In genomic region chr2:34915103-34915502, GRCm38 (mm10) we compare ENCODE assay signal across 12 mouse cellular contexts. TPM values are rescaled to one million over a fixed set of nuclear protein-coding genes. Genes with fewer than 3 reads are reported as not detected.
A peak's percentile ranks its signal among the peaks of the same experiment; 100 is the strongest.
DNase-seq lines count a peak whose midpoint lies in the region; ATAC-seq and TF ChIP-seq lines count a peak whose summit lies in the region.
"Had no signal": no experiment of that assay in that cellular context is flagged by ENCODE, and none has a peak within 500 bp of the region (broad histone marks: within the 10 kb centered on the region; RNA-seq: fewer than 3 reads in every experiment).

No protein-coding gene starts in this region.

- 32% methylated on average over 2 of the region's 2 CpGs for WGBS in heart, embryonic 12.5 days
- WGBS in heart, adult 2 months = 81% methylated on average over 2 of the region's 2 CpGs
- 65% methylated on average over 2 of the region's 2 CpGs for WGBS in kidney, embryonic 16.5 days
- WGBS in intestine, embryonic 16.5 days = 62% methylated on average over 2 of the region's 2 CpGs

- peaks cover 27% of the 10 kb centered on the region for H3K4me1 ChIP-seq in heart, embryonic 12.5 days (replicated peaks)
- peaks cover 1% of the 10 kb centered on the region; the same call in 1 of the 2 replicates for H3K4me1 ChIP-seq in heart, adult 2 months (ENCODE audit: control insufficient read depth, insufficient read depth, low read length)
- H3K4me1 ChIP-seq in kidney, embryonic 16.5 days (ENCODE audit: insufficient read depth, low read length) = peaks cover 20% of the 10 kb centered on the region
- peaks cover 1% of the 10 kb centered on the region for H3K4me1 ChIP-seq in ES-Bruce4 (ENCODE audit: control insufficient read depth, insufficient read depth, low read length)
- peaks cover 12% of the 10 kb centered on the region for H3K4me1 ChIP-seq in intestine, embryonic 16.5 days (ENCODE audit: control insufficient read depth, insufficient read depth, low read length)

- no peaks in the 10 kb centered on the region for H3K9me3 ChIP-seq in heart, embryonic 12.5 days (replicated peaks)
- H3K9me3 ChIP-seq in kidney, embryonic 16.5 days (ENCODE audit: low read length) = no peaks in the 10 kb centered on the region
- no peaks in the 10 kb centered on the region for H3K9me3 ChIP-seq in ES-Bruce4 (replicated peaks; ENCODE audit: control insufficient read depth, insufficient read depth, low read length, poor library complexity, severe bottlenecking)
- no peaks in the 10 kb centered on the region for H3K9me3 ChIP-seq in intestine, embryonic 16.5 days (ENCODE audit: control insufficient read depth, low read length)
- H3K9me3 ChIP-seq: midbrain, embryonic 15.5 days had no signal

- no peak overlapping the region for H3K9ac ChIP-seq in heart, embryonic 12.5 days
- no peak overlapping the region for H3K9ac ChIP-seq in heart, adult 2 months (ENCODE audit: low read depth, low read length)
- no peak overlapping the region for H3K9ac ChIP-seq in kidney, embryonic 16.5 days (replicated peaks; ENCODE audit: low read length)
- no peak overlapping the region for H3K9ac ChIP-seq in ES-Bruce4 (ENCODE audit: low read depth, poor library complexity, severe bottlenecking)
- no peak overlapping the region for H3K9ac ChIP-seq in intestine, embryonic 16.5 days (ENCODE audit: low read depth, low read length)

- TF ChIP-seq CTCF in heart, adult 2 months (IDR thresholded peaks at IDR 0.05) = no peak
- no peak for TF ChIP-seq CTCF in ES-Bruce4 (IDR thresholded peaks at IDR 0.05; ENCODE audit: low read depth, low read length)

- H3K4me2 ChIP-seq in heart, embryonic 12.5 days = peak overlapping the region; percentile 97
- no peak overlapping the region for H3K4me2 ChIP-seq in kidney, embryonic 16.5 days (replicated peaks; ENCODE audit: low read depth, low read length)
- H3K4me2 ChIP-seq in intestine, embryonic 16.5 days (ENCODE audit: low read depth, low read length) = no peak overlapping the region

- H3K27me3 ChIP-seq in heart, embryonic 12.5 days (replicated peaks) = peaks cover 28% of the 10 kb centered on the region
- no peaks in the 10 kb centered on the region for H3K27me3 ChIP-seq in heart, adult 2 months (ENCODE audit: control insufficient read depth, insufficient read depth, low read length)
- H3K27me3 ChIP-seq in kidney, embryonic 16.5 days (ENCODE audit: insufficient read depth, low read length) = no peaks in the 10 kb centered on the region; the same call in 1 of the 2 replicates
- H3K27me3 ChIP-seq in ES-Bruce4 (ENCODE audit: control insufficient read depth, insufficient read depth, low read length, poor library complexity, severe bottlenecking) = peaks cover 5% of the 10 kb centered on the region; the same call in 1 of the 2 replicates
- H3K27me3 ChIP-seq in intestine, embryonic 16.5 days (replicated peaks; ENCODE audit: control insufficient read depth, insufficient read depth, low read length) = no peaks in the 10 kb centered on the region

- DNase-seq in heart, adult 2 months = no peak
- DNase-seq in kidney, adult 18-20 months = no peak
- DNase-seq in left cerebral cortex, postnatal 14 days (ENCODE audit: low spot score in 2 of 2) = no peak
- DNase-seq in gastrocnemius, adult 8-10 months (ENCODE audit: low spot score in 2 of 2) = no peak
- DNase-seq: adrenal gland, adult 8-10 months; gastrocnemius, adult 2 months; right cerebral cortex, postnatal 25 days had no signal

- intact Hi-C loops in heart, adult 2 months (cut with DNase I) = no loop called here
- intact Hi-C loops in left cerebral cortex, postnatal 14 days (cut with DNase I) = no loop called here

- H3K27ac ChIP-seq in heart, embryonic 12.5 days (ENCODE audit: poor library complexity, severe bottlenecking) = peak overlapping the region; percentile 50; the same call in 1 of the 2 replicates
- H3K27ac ChIP-seq in heart, adult 2 months = no peak overlapping the region
- H3K27ac ChIP-seq in kidney, embryonic 16.5 days (ENCODE audit: low read length) = peak overlapping the region; percentile 76; the same call in 1 of the 2 replicates
- 0 out of 2 replicates have a peak overlapping the region, but pooled peaks have one; percentile 11 for H3K27ac ChIP-seq in ES-Bruce4 (ENCODE audit: insufficient read depth, low read length)
- H3K27ac ChIP-seq in intestine, embryonic 16.5 days (ENCODE audit: low read length) = peak overlapping the region; percentile 58
- H3K27ac ChIP-seq: gastrocnemius, adult 2 months; midbrain, embryonic 15.5 days had no signal

- no peak for TF ChIP-seq EP300 in heart, adult 2 months (IDR thresholded peaks at IDR 0.05; ENCODE audit: insufficient read depth, low read depth, low read length)
- peak; percentile 58; the same call in 1 of the 2 replicates for TF ChIP-seq EP300 in ES-Bruce4 (IDR thresholded peaks at IDR 0.05; ENCODE audit: insufficient read depth, low read depth, low read length)

- H3K79me2 ChIP-seq in heart, adult 2 months (replicated peaks; ENCODE audit: control insufficient read depth, insufficient read depth, low read length) = no peaks in the 10 kb centered on the region

- no peak overlapping the region for H3K4me3 ChIP-seq in heart, embryonic 12.5 days
- no peak overlapping the region for H3K4me3 ChIP-seq in heart, adult 2 months
- no peak overlapping the region for H3K4me3 ChIP-seq in kidney, embryonic 16.5 days (ENCODE audit: low read length)
- H3K4me3 ChIP-seq in ES-Bruce4 (ENCODE audit: low read depth, low read length) = peak overlapping the region; percentile 67; the same call in 1 of the 2 replicates
- no peak overlapping the region for H3K4me3 ChIP-seq in intestine, embryonic 16.5 days (ENCODE audit: low read length)

- no peak for TF ChIP-seq POLR2A in heart, adult 2 months (IDR thresholded peaks at IDR 0.05; ENCODE audit: insufficient read depth, low read depth, low read length)
- TF ChIP-seq POLR2A in ES-Bruce4 (IDR thresholded peaks at IDR 0.05; ENCODE audit: insufficient read depth, low read length) = no peak

- ATAC-seq in heart, embryonic 12.5 days (ENCODE audit: insufficient number of reproducible peaks, low FRiP score) = 0 out of 2 replicates have a peak, but pooled peaks have one; percentile 20
- 0 out of 2 replicates have a peak, but pooled peaks have one; percentile 14 for ATAC-seq in kidney, embryonic 16.5 days (ENCODE audit: low FRiP score, low TSS enrichment)
- no peak for ATAC-seq in intestine, embryonic 16.5 days

- H3K36me3 ChIP-seq in heart, embryonic 12.5 days = no peaks in the 10 kb centered on the region
- H3K36me3 ChIP-seq in heart, adult 2 months (ENCODE audit: control insufficient read depth, insufficient read depth, low read length) = no peaks in the 10 kb centered on the region
- H3K36me3 ChIP-seq in kidney, embryonic 16.5 days (ENCODE audit: insufficient read depth, low read length) = no peaks in the 10 kb centered on the region
- no peaks in the 10 kb centered on the region for H3K36me3 ChIP-seq in ES-Bruce4 (ENCODE audit: control insufficient read depth, insufficient read depth, low read length, poor library complexity, severe bottlenecking)
- peaks cover 3% of the 10 kb centered on the region; the same call in 1 of the 2 replicates for H3K36me3 ChIP-seq in intestine, embryonic 16.5 days (ENCODE audit: control insufficient read depth, insufficient read depth, low read length)
- H3K36me3 ChIP-seq: midbrain, embryonic 15.5 days had no signal

RNA-seq across cellular contexts. Expression of gene Phf19, which starts 1.3 kb away (rescaled TPM):
- 2.6 and 3.2 TPM in 2 replicates for polyA plus RNA-seq in heart, embryonic 12.5 days (2016; fragmentation: Nextera tagmentation; extraction: Ambion mirVana)
- total RNA-seq in heart, adult 2 months (2021) = 1 to 10 TPM in 1 of 2 experiments, under 1 TPM in 1; 0.76 to 1.1 TPM
- 0.80 and 0.91 TPM in 2 replicates for polyA plus RNA-seq in heart, adult 2 months (2012; rRNA removed)
- 21.4 and 22.2 TPM in 2 replicates for polyA plus RNA-seq in kidney, embryonic 16.5 days (2015; fragmentation: Nextera tagmentation; extraction: Ambion mirVana)
- 10.3 and 11.8 TPM in 2 replicates for polyA plus RNA-seq in ES-Bruce4 (2011; ENCODE audit: insufficient read depth, insufficient read length, low read depth, missing spikeins)
- 6.0 and 6.7 TPM in 2 replicates for polyA plus RNA-seq in intestine, embryonic 16.5 days (2015; fragmentation: Nextera tagmentation; extraction: Ambion mirVana)
- total RNA-seq in left cerebral cortex, postnatal 14 days (2021) = under 1 TPM; 0.68 to 0.82 TPM
- 1 to 10 TPM in 1 of 4 experiments, under 1 TPM in 3; 0.29 to 1.1 (median 0.46) TPM for total RNA-seq in gastrocnemius, adult 8-10 months (2022)

RNA-seq across cellular contexts. Expression of gene Psmd5, which starts 40.3 kb away (rescaled TPM):
- polyA plus RNA-seq in heart, embryonic 12.5 days (2016; fragmentation: Nextera tagmentation; extraction: Ambion mirVana) = 59.7 and 60.0 TPM in 2 replicates
- 10 to 100 TPM; 11.3 to 12.9 TPM for total RNA-seq in heart, adult 2 months (2021)
- polyA plus RNA-seq in heart, adult 2 months (2012; rRNA removed) = 8.1 and 13.8 TPM in 2 replicates
- 130 and 140 TPM in 2 replicates for polyA plus RNA-seq in kidney, embryonic 16.5 days (2015; fragmentation: Nextera tagmentation; extraction: Ambion mirVana)
- polyA plus RNA-seq in ES-Bruce4 (2011; ENCODE audit: insufficient read depth, insufficient read length, low read depth, missing spikeins) = 63.9 and 77.6 TPM in 2 replicates
- 100 and 103 TPM in 2 replicates for polyA plus RNA-seq in intestine, embryonic 16.5 days (2015; fragmentation: Nextera tagmentation; extraction: Ambion mirVana)
- total RNA-seq in left cerebral cortex, postnatal 14 days (2021) = 10 to 100 TPM; 27.4 to 30.8 TPM
- 10 to 100 TPM; 11.0 to 18.6 (median 15.5) TPM for total RNA-seq in gastrocnemius, adult 8-10 months (2022)

RNA-seq across cellular contexts. Expression of gene Cutal, which starts 40.9 kb away (rescaled TPM):
- not detected in 2 replicates for polyA plus RNA-seq in heart, embryonic 12.5 days (2016; fragmentation: Nextera tagmentation; extraction: Ambion mirVana)
- total RNA-seq in heart, adult 2 months (2021) = under 1 TPM; 0.37 to 0.61 TPM
- polyA plus RNA-seq in heart, adult 2 months (2012; rRNA removed) = 1.7 and 2.9 TPM in 2 replicates
- polyA plus RNA-seq in kidney, embryonic 16.5 days (2015; fragmentation: Nextera tagmentation; extraction: Ambion mirVana) = 13.2 and 13.6 TPM in 2 replicates
- 1.9 and 7.4 TPM in 2 replicates for polyA plus RNA-seq in ES-Bruce4 (2011; ENCODE audit: insufficient read depth, insufficient read length, low read depth, missing spikeins)
- 11.8 and 13.9 TPM in 2 replicates for polyA plus RNA-seq in intestine, embryonic 16.5 days (2015; fragmentation: Nextera tagmentation; extraction: Ambion mirVana)
- under 1 TPM; 0.25 to 0.26 TPM for total RNA-seq in left cerebral cortex, postnatal 14 days (2021)
- under 1 TPM; 0.20 to 0.31 (median 0.22) TPM for total RNA-seq in gastrocnemius, adult 8-10 months (2022)

RNA-seq across cellular contexts. Expression of gene Traf1, which starts 46.5 kb away (rescaled TPM):
- polyA plus RNA-seq in heart, embryonic 12.5 days (2016; fragmentation: Nextera tagmentation; extraction: Ambion mirVana) = 1.2 and 1.3 TPM in 2 replicates
- 1 to 10 TPM; 1.2 TPM for total RNA-seq in heart, adult 2 months (2021)
- 2.0 and 2.5 TPM in 2 replicates for polyA plus RNA-seq in heart, adult 2 months (2012; rRNA removed)
- polyA plus RNA-seq in kidney, embryonic 16.5 days (2015; fragmentation: Nextera tagmentation; extraction: Ambion mirVana) = 30.3 and 33.2 TPM in 2 replicates
- 1.2 and 5.1 TPM in 2 replicates for polyA plus RNA-seq in ES-Bruce4 (2011; ENCODE audit: insufficient read depth, insufficient read length, low read depth, missing spikeins)
- polyA plus RNA-seq in intestine, embryonic 16.5 days (2015; fragmentation: Nextera tagmentation; extraction: Ambion mirVana) = 2.9 and 3.5 TPM in 2 replicates
- under 1 TPM; 0.59 to 0.78 TPM for total RNA-seq in left cerebral cortex, postnatal 14 days (2021)
- 1 to 10 TPM in 1 of 4 experiments, under 1 TPM in 2, not detected in 1; 0.27 to 1.4 (median 0.58) TPM for total RNA-seq in gastrocnemius, adult 8-10 months (2022)
